Mouse (Mus musculus) midbrain, embryonic 16.5 days (tissue): ENCODE data around the gene Nme9. TPM values are rescaled to one million over a fixed set of nuclear protein-coding genes. Genes with fewer than 3 reads are reported as not detected.

Experiments
- ATAC-seq: fragments of 200-750 bp; cut with Nextera tagmentation; 2 replicates; pipeline ENCODE4 v1.8.0; 2017; ENCODE audit warnings: moderate TSS enrichment
- H3K27ac ChIP-seq: fragments of 300-500 bp; sonication (generic); 2 replicates; pipeline ENCODE4 v1.5.1; 2014; ENCODE audit warnings: mild to moderate bottlenecking, low read length, mixed read lengths
- H3K27me3 ChIP-seq: fragments of 300-500 bp; sonication (generic); 2 replicates; pipeline ENCODE4 v1.6.1; 2014; ENCODE audit warnings: low read depth, low read length, mixed read lengths; ENCODE audit not compliant: control insufficient read depth, insufficient read depth
- H3K36me3 ChIP-seq: fragments of 300-500 bp; sonication (generic); 2 replicates; pipeline ENCODE4 v1.6.1; 2014; ENCODE audit warnings: mild to moderate bottlenecking, low read length, moderate library complexity, mixed read lengths; ENCODE audit not compliant: control insufficient read depth, insufficient read depth
- H3K4me1 ChIP-seq: fragments of 300-500 bp; sonication (generic); 2 replicates; pipeline ENCODE4 v1.6.1; 2014; ENCODE audit warnings: mild to moderate bottlenecking, low read length, mixed read lengths; ENCODE audit not compliant: control insufficient read depth, insufficient read depth
- H3K4me2 ChIP-seq: fragments of 300-500 bp; sonication (generic); 2 replicates; pipeline ENCODE4 v1.6.1; 2014; ENCODE audit warnings: mild to moderate bottlenecking, low read length, mixed read lengths
- H3K4me3 ChIP-seq: fragments of 300-500 bp; sonication (generic); 2 replicates; pipeline ENCODE4 v1.5.1; 2014; ENCODE audit warnings: low read depth, mild to moderate bottlenecking, low read length, moderate library complexity, mixed read lengths
- H3K9ac ChIP-seq: fragments of 300-500 bp; sonication (generic); 2 replicates; pipeline ENCODE4 v1.6.1; 2014; ENCODE audit warnings: low read depth, low read length, mixed read lengths
- H3K9me3 ChIP-seq: fragments of 300-500 bp; sonication (generic); replicated peaks from 2 replicates; pipeline ENCODE4 v1.6.1; 2014; ENCODE audit warnings: mild to moderate bottlenecking, low read length, mixed read lengths; ENCODE audit not compliant: control insufficient read depth, poor library complexity, severe bottlenecking
- WGBS: fragments of 180-500 bp; shearing (Covaris S2); extraction: QIAGEN DNeasy Blood & Tissue Kit; methylation state at CpG from one replicate; pipeline ENCODE4 v1.1.7; 2014; 5-methylcytosine and 5-hydroxymethylcytosine counted together
- polyA plus RNA-seq: library from polyadenylated mRNA; unstranded; fragments of >200 nt; fragmentation: Nextera tagmentation; extraction: Ambion mirVana; gene quantifications from 2 replicates; pipeline ENCODE4 v1.2.1, GENCODE M21; 2015

Gene Nme9
- polyA plus RNA-seq, 1 experiment from 2014 or later, result 1.3 TPM

GRCm38 (mm10) chr9:99464876-99465275, 13.6 kb downstream of the Nme9 start:
- H3K36me3 ChIP-seq, result no peaks in the 10 kb centered on the region
- H3K4me2 ChIP-seq, result no peak overlapping the region
- ATAC-seq, result no peak
- H3K27me3 ChIP-seq, result no peaks in the 10 kb centered on the region
- WGBS, result 83% methylated on average over 6 of the region's 6 CpGs
- H3K9me3 ChIP-seq, result no peaks in the 10 kb centered on the region
- H3K4me3 ChIP-seq, result no peak overlapping the region
- no peaks in the 10 kb centered on the region for H3K4me1 ChIP-seq
- H3K27ac ChIP-seq, result no peak overlapping the region
- H3K9ac ChIP-seq, result no peak overlapping the region

- no peak for ATAC-seq
- 70% methylated on average over 9 of the region's 9 CpGs for WGBS
- H3K4me2 ChIP-seq, result no peak overlapping the region
- H3K36me3 ChIP-seq, result no peaks in the 10 kb centered on the region
- no peak overlapping the region for H3K9ac ChIP-seq
- H3K27me3 ChIP-seq, result no peaks in the 10 kb centered on the region
- H3K9me3 ChIP-seq, result no peaks in the 10 kb centered on the region
- no peak overlapping the region for H3K27ac ChIP-seq
- H3K4me1 ChIP-seq, result no peaks in the 10 kb centered on the region
- H3K4me3 ChIP-seq, result no peak overlapping the region
These were observed 17.3 kb downstream of the Nme9 start for GRCm38 (mm10) chr9:99468572-99468971.

- Histone ChIP-seq H3K4me2 (no peak overlapping the region), H3K4me3 (no peak overlapping the region), H3K27me3 (no peaks in the 10 kb centered on the region), H3K9me3 (no peaks in the 10 kb centered on the region), H3K36me3 (peaks cover 2% of the 10 kb centered on the region; the same call in 1 of the 2 replicates), H3K27ac (no peak overlapping the region), H3K4me1 (no peaks in the 10 kb centered on the region), H3K9ac (no peak overlapping the region)
- ATAC-seq, result no peak
- 70% methylated on average over 8 of the region's 8 CpGs for WGBS
These were observed 18.5 kb downstream of the Nme9 start for GRCm38 (mm10) chr9:99469681-99470273.

GRCm38 (mm10) chr9:99470347-99471092, 19.2 kb downstream of the Nme9 start:
- no peak overlapping the region for H3K4me2 ChIP-seq
- ATAC-seq, result no peak
- H3K4me3 ChIP-seq, result no peak overlapping the region
- H3K27me3 ChIP-seq, result no peaks in the 10 kb centered on the region
- H3K9me3 ChIP-seq, result no peaks in the 10 kb centered on the region
- H3K27ac ChIP-seq, result no peak overlapping the region
- no peaks in the 10 kb centered on the region for H3K4me1 ChIP-seq
- WGBS, result 68% methylated on average over 16 of the region's 16 CpGs
- no peak overlapping the region for H3K9ac ChIP-seq
- peaks cover 3% of the 10 kb centered on the region; the same call in 1 of the 2 replicates for H3K36me3 ChIP-seq

GRCm38 (mm10) chr9:99471334-99471733, 20.1 kb downstream of the Nme9 start:
- 84% methylated on average over 7 of the region's 7 CpGs for WGBS
- Histone ChIP-seq H3K9ac (no peak overlapping the region), H3K27me3 (no peaks in the 10 kb centered on the region), H3K4me1 (no peaks in the 10 kb centered on the region), H3K4me3 (no peak overlapping the region), H3K9me3 (no peaks in the 10 kb centered on the region), H3K4me2 (no peak overlapping the region), H3K27ac (no peak overlapping the region), H3K36me3 (peaks cover 7% of the 10 kb centered on the region; the same call in 1 of the 2 replicates)
- no peak for ATAC-seq

- Histone ChIP-seq H3K27me3 (no peaks in the 10 kb centered on the region), H3K4me3 (no peak overlapping the region), H3K9ac (no peak overlapping the region), H3K4me2 (no peak overlapping the region), H3K27ac (no peak overlapping the region), H3K4me1 (no peaks in the 10 kb centered on the region), H3K36me3 (peaks cover 7% of the 10 kb centered on the region; the same call in 1 of the 2 replicates), H3K9me3 (no peaks in the 10 kb centered on the region)
- ATAC-seq, result no peak
- WGBS, result 71% methylated on average over 9 of the region's 9 CpGs
These were observed 28.0 kb downstream of the Nme9 start for GRCm38 (mm10) chr9:99479181-99479711.

GRCm38 (mm10) chr9:99480764-99481163, 29.5 kb downstream of the Nme9 start:
- Histone ChIP-seq H3K9me3 (no peaks in the 10 kb centered on the region), H3K27me3 (no peaks in the 10 kb centered on the region), H3K4me2 (no peak overlapping the region), H3K4me3 (no peak overlapping the region), H3K27ac (no peak overlapping the region), H3K36me3 (peaks cover 1% of the 10 kb centered on the region; the same call in 1 of the 2 replicates), H3K4me1 (no peaks in the 10 kb centered on the region), H3K9ac (no peak overlapping the region)
- 84% methylated on average over 4 of the region's 4 CpGs for WGBS
- no peak for ATAC-seq

GRCm38 (mm10) chr9:99483191-99483590, 31.9 kb downstream of the Nme9 start:
- Histone ChIP-seq H3K27ac (no peak overlapping the region), H3K4me3 (no peak overlapping the region), H3K4me2 (no peak overlapping the region), H3K9ac (no peak overlapping the region), H3K4me1 (no peaks in the 10 kb centered on the region), H3K36me3 (peaks cover 5% of the 10 kb centered on the region), H3K9me3 (no peaks in the 10 kb centered on the region), H3K27me3 (no peaks in the 10 kb centered on the region)
- 93% methylated on average over 4 of the region's 4 CpGs for WGBS
- no peak for ATAC-seq

GRCm38 (mm10) chr9:99484632-99485031, 33.4 kb downstream of the Nme9 start:
- no peaks in the 10 kb centered on the region for H3K4me1 ChIP-seq
- H3K4me2 ChIP-seq, result no peak overlapping the region
- no peaks in the 10 kb centered on the region for H3K27me3 ChIP-seq
- H3K36me3 ChIP-seq, result peaks cover 7% of the 10 kb centered on the region
- no peaks in the 10 kb centered on the region for H3K9me3 ChIP-seq
- ATAC-seq, result no peak
- H3K27ac ChIP-seq, result no peak overlapping the region
- no peak overlapping the region for H3K4me3 ChIP-seq
- no peak overlapping the region for H3K9ac ChIP-seq
